Mouse (Mus musculus) liver, embryonic 14.5 days (tissue): ENCODE data around the gene Gpd2.

ENCODE experiments used
- CTCF ChIP-seq: IDR thresholded peaks from 2 replicates; pipeline ENCODE4 v1.5.1; 2016; ENCODE audit warnings: antibody characterized with exemption, low read depth, control low read depth
- EP300 ChIP-seq: IDR thresholded peaks from 2 replicates; pipeline ENCODE4 v1.6.1; 2016; ENCODE audit warnings: antibody characterized with exemption, low read depth

GRCm38 (mm10) chr2:57335397-57335796, 98.0 kb downstream of the Gpd2 start:
- TF ChIP-seq CTCF (no peak), EP300 (no peak)
